Mouse (Mus musculus): Measurements from ENCODE around the gene Zdhhc21. TPM values are rescaled to one million over a fixed set of nuclear protein-coding genes. Genes with fewer than 3 reads are reported as not detected.

Gene Zdhhc21
- polyA plus RNA-seq, 1 experiment from 2014 or later: 4.4 TPM

- Histone ChIP-seq H3K36me3 (no peaks in the 10 kb centered on the region), H3K9me3 (replicated peaks) (no peaks in the 10 kb centered on the region), H3K4me2 (no peak overlapping the region), H3K27me3 (no peaks in the 10 kb centered on the region), H3K27ac (no peak overlapping the region), H3K9ac (no peak overlapping the region), H3K4me3 (replicated peaks) (no peak overlapping the region), H3K4me1 (replicated peaks) (peaks cover 13% of the 10 kb centered on the region)
- no peak for ATAC-seq (ENCODE audit: low read depth)
- WGBS (ENCODE audit: insufficient replicate concordance): 68% methylated on average over 2 of the region's 2 CpGs
- no peak for DNase-seq
Observed at GRCm38 (mm10) chr4:82861451-82861850, 1.7 kb upstream of the Zdhhc21 start.

- Histone ChIP-seq H3K4me1 (replicated peaks) (peaks cover 13% of the 10 kb centered on the region), H3K27ac (no peak overlapping the region), H3K36me3 (no peaks in the 10 kb centered on the region), H3K27me3 (no peaks in the 10 kb centered on the region), H3K4me2 (no peak overlapping the region), H3K9ac (no peak overlapping the region), H3K4me3 (replicated peaks) (no peak overlapping the region), H3K9me3 (replicated peaks) (no peaks in the 10 kb centered on the region)
- WGBS (ENCODE audit: insufficient replicate concordance): 56% methylated on average over 3 of the region's 3 CpGs
- DNase-seq (no peak), ATAC-seq (ENCODE audit: low read depth) (no peak)
Observed at GRCm38 (mm10) chr4:82860566-82860965, 808 bp upstream of the Zdhhc21 start.

GRCm38 (mm10) chr4:82858431-82859010, 1.2 kb downstream of the Zdhhc21 start:
- Histone ChIP-seq H3K4me1 (replicated peaks) (peaks cover 13% of the 10 kb centered on the region), H3K36me3 (no peaks in the 10 kb centered on the region), H3K27me3 (no peaks in the 10 kb centered on the region), H3K9ac (peak overlapping the region; percentile 77), H3K4me3 (replicated peaks) (peak overlapping the region; percentile 78), H3K27ac (no peak overlapping the region), H3K4me2 (peak overlapping the region; percentile 79), H3K9me3 (replicated peaks) (no peaks in the 10 kb centered on the region)
- ATAC-seq (ENCODE audit: low read depth): no peak
- DNase-seq: no peak
- WGBS (ENCODE audit: insufficient replicate concordance): 22% methylated on average over 4 of the region's 4 CpGs

- no peak for DNase-seq
- Histone ChIP-seq H3K4me1 (replicated peaks) (peaks cover 15% of the 10 kb centered on the region), H3K4me2 (no peak overlapping the region), H3K27ac (no peak overlapping the region), H3K9me3 (replicated peaks) (no peaks in the 10 kb centered on the region), H3K36me3 (0 out of 2 replicates have a peak, but pooled peaks cover 5% of the 10 kb centered on the region), H3K9ac (no peak overlapping the region), H3K27me3 (no peaks in the 10 kb centered on the region), H3K4me3 (replicated peaks) (no peak overlapping the region)
- ATAC-seq (ENCODE audit: low read depth): no peak
- 54% methylated on average over 3 of the region's 3 CpGs for WGBS (ENCODE audit: insufficient replicate concordance)
Observed at GRCm38 (mm10) chr4:82856986-82857385, 2.8 kb downstream of the Zdhhc21 start.

- no peak overlapping the region for H3K4me2 ChIP-seq
- DNase-seq (no peak), ATAC-seq (ENCODE audit: low read depth) (no peak)
- no peaks in the 10 kb centered on the region for H3K9me3 ChIP-seq (replicated peaks)
- 75% methylated on average over 2 of the region's 2 CpGs for WGBS (ENCODE audit: insufficient replicate concordance)
- H3K36me3 ChIP-seq: 0 out of 2 replicates have a peak, but pooled peaks cover 5% of the 10 kb centered on the region
- no peaks in the 10 kb centered on the region for H3K27me3 ChIP-seq
- H3K27ac ChIP-seq: no peak overlapping the region
- H3K4me3 ChIP-seq (replicated peaks): no peak overlapping the region
- no peak overlapping the region for H3K9ac ChIP-seq
- peaks cover 26% of the 10 kb centered on the region for H3K4me1 ChIP-seq (replicated peaks)
Observed at GRCm38 (mm10) chr4:82853809-82854208, 5.9 kb downstream of the Zdhhc21 start.

- Histone ChIP-seq H3K9ac (no peak overlapping the region; the same call in 1 of the 2 replicates), H3K36me3 (peaks cover 8% of the 10 kb centered on the region), H3K27ac (peak overlapping the region; percentile 58), H3K27me3 (no peaks in the 10 kb centered on the region), H3K4me2 (no peak overlapping the region), H3K4me1 (replicated peaks) (peaks cover 27% of the 10 kb centered on the region), H3K4me3 (replicated peaks) (no peak overlapping the region), H3K9me3 (replicated peaks) (no peaks in the 10 kb centered on the region)
- peak; percentile 34 for DNase-seq
- 23% methylated on average over 5 of the region's 5 CpGs for WGBS (ENCODE audit: insufficient replicate concordance)
- ATAC-seq (ENCODE audit: low read depth): peak; percentile 85
Observed at GRCm38 (mm10) chr4:82848552-82849234, 11.1 kb downstream of the Zdhhc21 start.

GRCm38 (mm10) chr4:82837526-82838240, 22.1 kb downstream of the Zdhhc21 start:
- no peak overlapping the region for H3K27ac ChIP-seq
- no peak for DNase-seq
- H3K9ac ChIP-seq: no peak overlapping the region
- H3K9me3 ChIP-seq (replicated peaks): no peaks in the 10 kb centered on the region
- 74% methylated on average over 3 of the region's 3 CpGs for WGBS (ENCODE audit: insufficient replicate concordance)
- no peak overlapping the region for H3K4me3 ChIP-seq (replicated peaks)
- H3K4me2 ChIP-seq: no peak overlapping the region
- no peaks in the 10 kb centered on the region for H3K27me3 ChIP-seq
- ATAC-seq (ENCODE audit: low read depth): no peak
- peaks cover 18% of the 10 kb centered on the region for H3K36me3 ChIP-seq
- no peaks in the 10 kb centered on the region for H3K4me1 ChIP-seq (replicated peaks)

- Histone ChIP-seq H3K9ac (no peak overlapping the region), H3K36me3 (peaks cover 9% of the 10 kb centered on the region; the same call in 1 of the 2 replicates), H3K4me2 (no peak overlapping the region), H3K27ac (no peak overlapping the region), H3K27me3 (no peaks in the 10 kb centered on the region), H3K4me1 (replicated peaks) (no peaks in the 10 kb centered on the region), H3K4me3 (replicated peaks) (no peak overlapping the region), H3K9me3 (replicated peaks) (no peaks in the 10 kb centered on the region)
- 83% methylated on average over 2 of the region's 2 CpGs for WGBS (ENCODE audit: insufficient replicate concordance)
- ATAC-seq (ENCODE audit: low read depth) (no peak), DNase-seq (no peak)
Observed at GRCm38 (mm10) chr4:82831155-82831554, 28.6 kb downstream of the Zdhhc21 start.

- Histone ChIP-seq H3K4me3 (replicated peaks) (no peak overlapping the region), H3K9ac (no peak overlapping the region), H3K27me3 (no peaks in the 10 kb centered on the region), H3K36me3 (peaks cover 3% of the 10 kb centered on the region; the same call in 1 of the 2 replicates), H3K27ac (no peak overlapping the region), H3K4me1 (replicated peaks) (no peaks in the 10 kb centered on the region), H3K4me2 (no peak overlapping the region), H3K9me3 (replicated peaks) (no peaks in the 10 kb centered on the region)
- no peak for DNase-seq
- no peak for ATAC-seq (ENCODE audit: low read depth)
- WGBS (ENCODE audit: insufficient replicate concordance): 67% methylated on average over 5 of the region's 5 CpGs
Observed at GRCm38 (mm10) chr4:82829429-82829828, 30.3 kb downstream of the Zdhhc21 start.

- no peak overlapping the region for H3K9ac ChIP-seq
- no peak overlapping the region for H3K4me2 ChIP-seq
- ATAC-seq (ENCODE audit: low read depth) (no peak), DNase-seq (no peak)
- 0 out of 2 replicates have a peak, but pooled peaks cover 3% of the 10 kb centered on the region for H3K36me3 ChIP-seq
- H3K9me3 ChIP-seq (replicated peaks): no peaks in the 10 kb centered on the region
- H3K4me3 ChIP-seq (replicated peaks): no peak overlapping the region
- H3K27me3 ChIP-seq: no peaks in the 10 kb centered on the region
- H3K4me1 ChIP-seq (replicated peaks): no peaks in the 10 kb centered on the region
- no peak overlapping the region for H3K27ac ChIP-seq
- WGBS (ENCODE audit: insufficient replicate concordance): 73% methylated on average over 2 of the region's 2 CpGs
Observed at GRCm38 (mm10) chr4:82827001-82827400, 32.8 kb downstream of the Zdhhc21 start.

- Histone ChIP-seq H3K4me1 (replicated peaks) (peaks cover 36% of the 10 kb centered on the region), H3K9me3 (replicated peaks) (no peaks in the 10 kb centered on the region), H3K4me3 (replicated peaks) (no peak overlapping the region), H3K36me3 (no peaks in the 10 kb centered on the region), H3K27me3 (no peaks in the 10 kb centered on the region), H3K4me2 (no peak overlapping the region), H3K9ac (no peak overlapping the region), H3K27ac (no peak overlapping the region)
- no peak for ATAC-seq (ENCODE audit: low read depth)
- DNase-seq: no peak
- whole genome bisulfite sequencing (ENCODE audit: insufficient replicate concordance): 47% methylated on average over 5 of the region's 5 CpGs
Observed at GRCm38 (mm10) chr4:82817833-82818232, 41.9 kb downstream of the Zdhhc21 start.

All from liver, embryonic 13.5 days (tissue).